Mouse (Mus musculus): ENCODE results near the gene Elfn1. TPM values are rescaled to one million over a fixed set of nuclear protein-coding genes. Genes with fewer than 3 reads are reported as not detected.

The Elfn1 gene
- total and polyA plus RNA-seq, 3 experiments: 0.04 to 0.06 TPM; not detected in 1

GRCm38 (mm10) chr5:139947446-139947845, 39.7 kb downstream of the Elfn1 start:
- H3K27me3 ChIP-seq (replicated peaks): peaks cover 30% of the 10 kb centered on the region
- no peak overlapping the region for H3K4me3 ChIP-seq (replicated peaks in 1 of 3; ENCODE audit: low read depth in 2 of 3, low read length in 2 of 3, poor library complexity in 1 of 3)
- no peak overlapping the region for H3K4me2 ChIP-seq (ENCODE audit: insufficient read depth, low read depth, poor library complexity, severe bottlenecking)
- no peak overlapping the region for H3K27ac ChIP-seq (ENCODE audit: insufficient read depth, low read depth)
- H3K4me1 ChIP-seq (ENCODE audit: control insufficient read depth in 1 of 2, insufficient read depth in 2 of 2): peaks cover 0 to 9% of the 10 kb centered on the region in 2 experiments; a peak in 2 of 4 replicates
- H3K79me2 ChIP-seq (replicated peaks; ENCODE audit: control insufficient read depth, extremely low read depth, insufficient read depth, poor library complexity, severe bottlenecking): no peaks in the 10 kb centered on the region
- no peak overlapping the region for H3K9ac ChIP-seq (ENCODE audit: insufficient read depth, low read depth)
- in situ Hi-C loops (cut with MboI; ENCODE audit: low pct_ligation_motif_present, low pct_unique_long_range_greater_than_20kb, low sequenced_read_pairs): no loop called here
- TF ChIP-seq MAFK (IDR thresholded peaks at IDR 0.05; ENCODE audit: insufficient replicate concordance, low read length) (no peak), CTCF (conservative IDR thresholded peaks at IDR 0.05 in 1 of 2, IDR thresholded peaks at IDR 0.05 in 1 of 2; ENCODE audit: low read depth in 2 of 2, low read length in 2 of 2) (peak; percentile 78 to 94), JUND (conservative IDR thresholded peaks at IDR 0.05; ENCODE audit: low read depth, low read length) (no peak), USF1 (IDR thresholded peaks at IDR 0.05; ENCODE audit: low read depth, low read length) (no peak), JUN (IDR thresholded peaks at IDR 0.05; ENCODE audit: insufficient read depth, low read depth, low read length) (no peak), TBP (conservative IDR thresholded peaks at IDR 0.05; ENCODE audit: low read depth, low read length) (no peak), NRF1 (IDR thresholded peaks at IDR 0.05; ENCODE audit: low read depth, low read length) (no peak), SMC3 (IDR thresholded peaks at IDR 0.05; ENCODE audit: low read depth, low read length) (peak; percentile 82), CHD1 (IDR thresholded peaks at IDR 0.05; ENCODE audit: low read depth, low read length) (no peak), RAD21 (IDR thresholded peaks at IDR 0.05; ENCODE audit: low read depth, low read length) (peak; percentile 66), SIN3A (IDR thresholded peaks at IDR 0.05; ENCODE audit: low read length) (no peak)
- no peaks in the 10 kb centered on the region for H3K9me3 ChIP-seq (replicated peaks; ENCODE audit: low read length)
- dilution Hi-C loops (cut with MboI; ENCODE audit: extremely low pct_ligation_motif_present, extremely low pct_unique_long_range_greater_than_20kb, low sequenced_read_pairs): no loop called here
- DNase-seq (ENCODE audit: extremely low read depth): peak; percentile 62
- H3K36me3 ChIP-seq (replicated peaks in 1 of 2; ENCODE audit: control insufficient read depth in 1 of 2, insufficient read depth in 1 of 2, low read length in 1 of 2): no peaks in the 10 kb centered on the region

GRCm38 (mm10) chr5:139948552-139948951, 40.8 kb downstream of the Elfn1 start:
- no peak overlapping the region for H3K4me3 ChIP-seq (replicated peaks in 1 of 3; ENCODE audit: low read depth in 2 of 3, low read length in 2 of 3, poor library complexity in 1 of 3)
- DNase-seq (ENCODE audit: extremely low read depth): no peak
- no peaks in the 10 kb centered on the region for H3K9me3 ChIP-seq (replicated peaks; ENCODE audit: low read length)
- TF ChIP-seq CTCF (conservative IDR thresholded peaks at IDR 0.05 in 1 of 2, IDR thresholded peaks at IDR 0.05 in 1 of 2; ENCODE audit: low read depth in 2 of 2, low read length in 2 of 2): no peak
- TF ChIP-seq MXI1 (IDR thresholded peaks at IDR 0.05; ENCODE audit: low read depth, low read length): no peak
- TF ChIP-seq MAFK (IDR thresholded peaks at IDR 0.05; ENCODE audit: insufficient replicate concordance, low read length): no peak
- no peak for TF ChIP-seq MEF2A (IDR thresholded peaks at IDR 0.05; ENCODE audit: borderline replicate concordance, low read depth, low read length)
- TF ChIP-seq POLR2A (IDR thresholded peaks at IDR 0.05; ENCODE audit: low read depth, low read length): no peak
- TF ChIP-seq JUN (IDR thresholded peaks at IDR 0.05; ENCODE audit: insufficient read depth, low read depth, low read length): no peak
- TF ChIP-seq IRF4 (IDR thresholded peaks at IDR 0.05; ENCODE audit: low read depth, low read length): no peak
- no peak for TF ChIP-seq USF2 (conservative IDR thresholded peaks at IDR 0.05; ENCODE audit: low read depth, low read length)
- no peak for TF ChIP-seq JUND (conservative IDR thresholded peaks at IDR 0.05; ENCODE audit: low read depth, low read length)
- no peak for TF ChIP-seq NELFE (IDR thresholded peaks at IDR 0.05; ENCODE audit: low read depth, low read length)
- TF ChIP-seq ETS1 (conservative IDR thresholded peaks at IDR 0.05; ENCODE audit: low read depth, low read length): no peak
- TF ChIP-seq EP300 (IDR thresholded peaks at IDR 0.05; ENCODE audit: low read length): no peak
- TF ChIP-seq ZC3H11A (IDR thresholded peaks at IDR 0.05; ENCODE audit: low read depth, low read length): no peak
- TF ChIP-seq GABPA (IDR thresholded peaks at IDR 0.05; ENCODE audit: insufficient replicate concordance, low read depth, low read length): no peak
- TF ChIP-seq RAD21 (IDR thresholded peaks at IDR 0.05; ENCODE audit: low read depth, low read length): no peak
- peaks cover 0 to 9% of the 10 kb centered on the region in 2 experiments; a peak in 2 of 4 replicates for H3K4me1 ChIP-seq (ENCODE audit: control insufficient read depth in 1 of 2, insufficient read depth in 2 of 2)
- dilution Hi-C loops (cut with MboI; ENCODE audit: extremely low pct_ligation_motif_present, extremely low pct_unique_long_range_greater_than_20kb, low sequenced_read_pairs) (no loop called here), in situ Hi-C loops (cut with MboI; ENCODE audit: low pct_ligation_motif_present, low pct_unique_long_range_greater_than_20kb, low sequenced_read_pairs) (no loop called here)
- no peak overlapping the region for H3K4me2 ChIP-seq (ENCODE audit: insufficient read depth, low read depth, poor library complexity, severe bottlenecking)
- H3K9ac ChIP-seq (ENCODE audit: insufficient read depth, low read depth): no peak overlapping the region
- no peak overlapping the region for H3K27ac ChIP-seq (ENCODE audit: insufficient read depth, low read depth)
- H3K36me3 ChIP-seq (replicated peaks in 1 of 2; ENCODE audit: control insufficient read depth in 1 of 2, insufficient read depth in 1 of 2, low read length in 1 of 2): no peaks in the 10 kb centered on the region
- H3K79me2 ChIP-seq (replicated peaks; ENCODE audit: control insufficient read depth, extremely low read depth, insufficient read depth, poor library complexity, severe bottlenecking): no peaks in the 10 kb centered on the region
- peaks cover 32% of the 10 kb centered on the region for H3K27me3 ChIP-seq (replicated peaks)
